Mouse (Mus musculus) liver, embryonic 14.5 days (tissue): ENCODE data around the gene Nps. TPM values are rescaled to one million over a fixed set of nuclear protein-coding genes. Genes with fewer than 3 reads are reported as not detected.

Experiments
- ATAC-seq: fragments of 200-750 bp; cut with Nextera tagmentation; 2 replicates; pipeline ENCODE4 v1.8.0; 2017; ENCODE audit warnings: moderate number of reproducible peaks, mild to moderate bottlenecking, moderate library complexity; ENCODE audit not compliant: insufficient read depth
- DNase-seq, 3 experiments: peaks; one replicate each; pipeline ENCODE4 v3.0.0-alpha.2; 2012 to 2013; ENCODE audit warnings: low read depth in 3 of 3, low spot score in 3 of 3
- H3K27ac ChIP-seq: fragments of 300-500 bp; sonication (generic); 2 replicates; pipeline ENCODE4 v1.5.1; 2014; ENCODE audit warnings: moderate library complexity, mild to moderate bottlenecking, control low read depth, inconsistent platforms
- H3K27me3 ChIP-seq: fragments of 300-500 bp; sonication (generic); 2 replicates; pipeline ENCODE4 v1.6.1; 2014; ENCODE audit warnings: mild to moderate bottlenecking, low read length, moderate library complexity; ENCODE audit not compliant: control insufficient read depth, insufficient read depth
- H3K36me3 ChIP-seq: fragments of 300-500 bp; sonication (generic); replicated peaks from 2 replicates; pipeline ENCODE4 v1.6.1; 2014; ENCODE audit warnings: low read depth; ENCODE audit not compliant: control insufficient read depth, insufficient read depth
- H3K4me1 ChIP-seq, 2 experiments: fragments of 200-500 bp in 1 of 2; fragments of 300-500 bp in 1 of 2; sonication (generic) in 1 of 2; replicated peaks; 2 replicates each; pipeline ENCODE4 v1.6.1; 2012 to 2014; ENCODE audit warnings: antibody characterized with exemption in 1 of 2, inconsistent platforms in 1 of 2, low read length in 1 of 2; ENCODE audit not compliant: control insufficient read depth in 2 of 2, insufficient read depth in 2 of 2
- H3K4me2 ChIP-seq: fragments of 300-500 bp; sonication (generic); 2 replicates; pipeline ENCODE4 v1.6.1; 2014; ENCODE audit warnings: low read depth, mild to moderate bottlenecking, control low read depth, moderate library complexity
- H3K4me3 ChIP-seq, 2 experiments: fragments of 200-500 bp in 1 of 2; fragments of 300-500 bp in 1 of 2; sonication (generic) in 1 of 2; 2 replicates each; pipeline ENCODE4 v1.5.1; 2012 to 2014; ENCODE audit warnings: low read depth in 2 of 2, low read length in 2 of 2, mild to moderate bottlenecking in 2 of 2, control low read depth in 1 of 2, inconsistent platforms in 1 of 2, moderate library complexity in 1 of 2; ENCODE audit not compliant: insufficient read depth in 1 of 2
- H3K9ac ChIP-seq: fragments of 300-500 bp; sonication (generic); replicated peaks from 2 replicates; pipeline ENCODE4 v1.6.1; 2014; ENCODE audit warnings: mild to moderate bottlenecking, control low read depth, moderate library complexity
- H3K9me3 ChIP-seq: fragments of 300-500 bp; sonication (generic); 2 replicates; pipeline ENCODE4 v1.6.1; 2016; ENCODE audit warnings: low read length, mixed read lengths; ENCODE audit not compliant: control insufficient read depth
- CTCF ChIP-seq: IDR thresholded peaks from 2 replicates; pipeline ENCODE4 v1.5.1; 2016; ENCODE audit warnings: antibody characterized with exemption, low read depth, control low read depth
- EP300 ChIP-seq: IDR thresholded peaks from 2 replicates; pipeline ENCODE4 v1.6.1; 2016; ENCODE audit warnings: antibody characterized with exemption, low read depth
- WGBS: fragments of 180-500 bp; shearing (Covaris S2); extraction: QIAGEN DNeasy Blood & Tissue Kit; methylation state at CpG from one replicate; pipeline ENCODE4 v1.1.7; 2014; ENCODE audit not compliant: insufficient replicate concordance; 5-methylcytosine and 5-hydroxymethylcytosine counted together
- polyA plus RNA-seq, 2 experiments: library from polyadenylated mRNA; depleted of rRNA in 1 of 2; stranded (reverse) in 1 of 2; unstranded in 1 of 2; fragments of >200 nt; fragmentation: Nextera tagmentation in 1 of 2; extraction: Ambion mirVana in 1 of 2; gene quantifications; 2 replicates each; pipeline versions ENCODE4 v1.2.1 to v1.2.3; 2012 to 2014

Gene Nps
- polyA plus RNA-seq, 2 experiments = not detected

- Histone ChIP-seq H3K36me3 (no peaks in the 10 kb centered on the region), H3K27me3 (no peaks in the 10 kb centered on the region), H3K27ac (no peak overlapping the region), H3K9ac (no peak overlapping the region), H3K4me2 (no peak overlapping the region), H3K4me3 (no peak overlapping the region), H3K4me1 (no peaks in the 10 kb centered on the region), H3K9me3 (no peaks in the 10 kb centered on the region)
- no peak for ATAC-seq
- no peak for DNase-seq
- no peak for TF ChIP-seq EP300
- TF ChIP-seq CTCF = no peak
- 48% methylated on average over 2 of the region's 2 CpGs for WGBS
These were observed 37.0 kb upstream of the Nps start for GRCm38 (mm10) chr7:135221475-135221874.

DNA sequence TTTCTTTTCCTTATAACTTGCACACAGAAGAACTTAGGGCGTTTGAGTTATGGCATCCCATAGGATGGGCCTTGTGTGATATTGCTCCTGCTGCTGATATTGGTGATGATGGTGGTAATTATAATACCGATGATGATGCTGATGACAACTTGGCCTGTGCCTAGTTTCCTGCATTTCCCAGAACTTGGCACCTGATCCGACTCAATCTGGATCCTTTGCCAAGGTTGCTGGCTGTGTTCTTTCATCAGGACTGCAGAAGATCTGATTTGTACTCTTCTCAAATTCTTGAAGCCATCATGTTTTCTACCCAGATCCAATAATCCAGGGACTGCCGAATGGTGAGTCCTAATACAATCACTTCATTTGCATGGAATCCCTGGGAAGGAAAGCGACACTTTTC is 32.5 kb upstream of the Nps start:
- Histone ChIP-seq H3K27ac (no peak overlapping the region), H3K9me3 (no peaks in the 10 kb centered on the region), H3K27me3 (no peaks in the 10 kb centered on the region), H3K4me1 (no peaks in the 10 kb centered on the region), H3K4me3 (no peak overlapping the region), H3K4me2 (no peak overlapping the region), H3K9ac (no peak overlapping the region), H3K36me3 (no peaks in the 10 kb centered on the region)
- WGBS = 58% methylated on average over 5 of the region's 5 CpGs
- ATAC-seq (no peak), DNase-seq (no peak)
- TF ChIP-seq CTCF (no peak), EP300 (no peak)

DNA sequence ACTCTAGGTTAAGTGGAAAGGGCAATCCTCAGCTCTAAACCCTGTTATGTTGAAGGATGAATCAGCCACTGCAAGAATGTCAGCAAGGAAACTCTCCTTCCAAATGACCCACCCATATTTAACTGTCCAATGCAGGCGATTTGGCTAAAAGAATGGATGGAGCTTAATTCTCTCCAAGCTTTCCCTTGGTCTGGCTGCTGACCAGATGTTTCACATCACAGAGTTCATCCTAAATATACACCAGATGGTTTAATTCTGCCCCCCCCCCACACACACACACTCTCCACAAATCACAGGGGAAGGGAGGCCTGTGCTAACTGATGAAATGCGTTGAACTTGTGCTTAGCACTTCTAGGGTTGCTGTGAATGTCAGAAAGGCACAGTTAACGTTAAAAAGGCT is 21.4 kb upstream of the Nps start:
- H3K27me3 ChIP-seq = no peaks in the 10 kb centered on the region
- no peak overlapping the region for H3K4me2 ChIP-seq
- H3K9me3 ChIP-seq = no peaks in the 10 kb centered on the region
- no peak overlapping the region for H3K4me3 ChIP-seq
- H3K27ac ChIP-seq = no peak overlapping the region
- no peak overlapping the region for H3K9ac ChIP-seq
- TF ChIP-seq CTCF = no peak
- no peak for TF ChIP-seq EP300
- no peak for DNase-seq
- 55% methylated on average over 3 of the region's 3 CpGs for whole genome bisulfite sequencing
- ATAC-seq = no peak
- H3K36me3 ChIP-seq = no peaks in the 10 kb centered on the region
- no peaks in the 10 kb centered on the region for H3K4me1 ChIP-seq

DNA sequence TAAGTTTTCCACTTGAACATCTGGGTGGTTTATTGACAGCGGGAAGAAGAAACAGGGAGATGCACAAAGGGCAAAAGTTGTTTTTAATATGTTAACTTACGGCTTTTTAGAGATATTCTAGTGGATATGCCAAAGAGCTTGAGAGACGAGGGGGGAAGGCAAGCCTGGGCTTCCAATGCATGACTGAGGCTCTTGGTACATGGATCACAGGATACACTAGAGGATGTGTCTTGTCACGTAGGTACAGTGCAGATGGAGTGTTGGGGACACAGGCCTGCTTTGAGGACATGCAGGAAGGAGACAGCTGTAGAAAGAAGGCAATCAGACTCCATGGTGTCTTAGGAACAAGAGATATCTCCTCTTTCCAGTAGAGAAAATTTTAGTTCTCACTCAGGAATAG is 19.1 kb upstream of the Nps start:
- no peak overlapping the region for H3K4me2 ChIP-seq
- no peaks in the 10 kb centered on the region for H3K36me3 ChIP-seq
- ATAC-seq (no peak), DNase-seq (no peak)
- H3K27me3 ChIP-seq = no peaks in the 10 kb centered on the region
- WGBS = 46% methylated on average over 4 of the region's 4 CpGs
- H3K9ac ChIP-seq = no peak overlapping the region
- no peaks in the 10 kb centered on the region for H3K9me3 ChIP-seq
- no peak overlapping the region for H3K4me3 ChIP-seq
- TF ChIP-seq CTCF (no peak), EP300 (no peak)
- H3K4me1 ChIP-seq = no peaks in the 10 kb centered on the region
- H3K27ac ChIP-seq = no peak overlapping the region

GRCm38 (mm10) chr7:135240006-135240405 is 18.5 kb upstream of the Nps start:
- no peak overlapping the region for H3K4me3 ChIP-seq
- no peaks in the 10 kb centered on the region for H3K27me3 ChIP-seq
- no peaks in the 10 kb centered on the region for H3K4me1 ChIP-seq
- no peaks in the 10 kb centered on the region for H3K36me3 ChIP-seq
- 63% methylated on average over 6 of the region's 6 CpGs for WGBS
- ATAC-seq = no peak
- TF ChIP-seq EP300 = no peak
- TF ChIP-seq CTCF = no peak
- no peak overlapping the region for H3K9ac ChIP-seq
- H3K4me2 ChIP-seq = no peak overlapping the region
- H3K9me3 ChIP-seq = no peaks in the 10 kb centered on the region
- DNase-seq = no peak
- no peak overlapping the region for H3K27ac ChIP-seq
